Mouse (Mus musculus): ENCODE results near the gene Patz1.

Gene Patz1

DNA sequence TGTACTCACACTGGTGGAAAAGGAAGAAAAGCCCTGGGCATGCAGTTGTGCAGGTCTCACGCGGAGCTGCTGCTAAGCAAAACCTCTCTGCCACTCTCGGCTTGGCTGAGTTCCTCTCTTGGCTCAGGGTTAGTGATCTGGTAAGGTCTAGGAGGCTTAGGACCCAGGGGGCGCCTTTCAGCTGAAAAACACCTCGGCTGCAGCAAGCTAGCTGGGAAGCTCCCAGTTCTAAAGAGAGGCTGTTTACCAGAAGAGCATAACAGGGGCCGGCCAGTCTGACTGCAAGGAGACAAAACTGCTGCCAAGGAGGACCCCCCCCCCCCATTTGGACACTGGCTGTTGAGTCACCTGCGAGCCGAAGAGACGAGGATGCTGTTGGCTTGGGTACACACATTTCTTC lies 41.9 kb downstream of the Patz1 start:
- peak; percentile 49 to 81 for DNase-seq (ENCODE audit: low spot score in 2 of 2)

DNA sequence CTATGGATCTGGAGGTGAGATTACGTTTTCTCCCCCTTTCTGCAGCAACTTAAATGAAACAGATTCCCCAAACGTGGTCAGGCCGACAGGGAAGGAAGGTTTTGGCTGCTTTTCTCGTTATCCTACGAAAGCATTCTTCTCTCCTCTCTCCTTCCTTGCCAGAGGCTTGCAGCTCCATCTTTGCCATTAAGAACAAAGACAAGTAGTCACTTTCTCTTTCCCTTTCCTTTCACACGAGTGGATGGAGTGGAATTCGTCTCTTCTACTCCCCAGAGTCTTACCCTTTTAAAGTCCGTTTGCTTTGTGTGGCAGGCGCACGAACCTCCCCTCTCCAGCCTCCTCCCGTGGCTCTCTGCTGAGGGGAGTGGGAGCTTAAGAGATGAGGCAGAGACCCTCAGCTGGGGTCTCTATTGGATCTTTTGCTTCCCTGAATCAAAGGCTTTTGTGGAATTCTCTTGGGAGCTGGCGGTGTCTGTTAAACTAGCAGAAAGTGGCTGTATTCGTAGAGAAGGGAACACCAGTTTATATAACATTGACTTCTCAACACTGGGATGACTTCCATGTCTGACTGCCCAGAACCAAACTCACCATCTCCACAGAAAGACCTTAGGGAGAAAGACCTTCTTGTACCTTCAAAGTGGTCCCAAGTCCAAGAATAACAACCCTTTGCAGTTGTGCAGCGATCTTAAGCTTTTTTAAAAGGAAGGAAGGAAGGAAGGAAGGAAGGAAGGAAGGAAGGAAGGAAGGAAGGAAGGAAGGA lies 42.5 kb downstream of the Patz1 start:
- no peak for DNase-seq (ENCODE audit: low spot score in 2 of 2)

DNA sequence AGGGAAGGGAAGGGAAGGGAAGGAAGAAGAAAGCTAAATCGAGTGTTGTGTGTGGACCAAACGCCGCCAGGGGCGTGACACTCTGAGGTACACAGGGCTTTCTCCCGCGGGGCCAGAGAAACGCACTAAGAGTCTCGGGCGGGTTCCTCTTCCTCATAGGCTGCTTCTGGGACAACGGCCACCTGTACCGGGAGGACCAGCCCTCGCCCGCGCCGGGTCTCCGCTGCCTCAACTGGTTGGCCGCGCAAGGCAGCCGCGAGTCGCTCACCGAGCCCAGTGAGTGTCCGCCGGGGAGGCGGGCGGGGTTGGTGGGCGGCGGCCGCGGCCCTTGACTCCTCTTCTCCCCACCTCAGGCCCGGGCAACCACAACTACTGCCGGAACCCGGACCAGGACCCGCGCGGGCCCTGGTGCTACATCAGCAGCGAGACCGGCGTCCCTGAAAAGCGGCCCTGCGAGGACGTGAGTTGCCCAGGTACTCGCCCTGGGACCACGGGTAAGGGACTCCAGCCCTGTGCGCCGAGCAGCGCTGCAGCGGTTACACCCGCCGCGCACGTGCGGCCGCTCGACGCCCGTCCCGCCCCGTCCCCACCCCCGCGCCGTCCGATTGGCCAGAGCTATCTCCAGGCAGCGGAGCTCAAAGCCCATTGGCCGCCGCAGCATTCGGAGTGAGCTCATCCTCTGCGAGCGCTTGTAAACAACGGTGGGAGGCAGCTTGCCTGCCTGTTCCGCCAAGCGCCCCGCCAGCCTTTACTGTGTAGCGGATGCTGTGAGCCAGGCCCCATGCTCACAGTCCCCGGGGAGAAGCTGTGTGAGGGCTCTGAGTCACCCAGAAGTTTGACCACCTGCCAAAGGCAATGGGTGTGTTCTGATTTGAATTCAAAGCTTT lies 43.3 kb downstream of the Patz1 start:
- peak; percentile 60 to 90 for DNase-seq (ENCODE audit: low spot score in 2 of 2)

DNA sequence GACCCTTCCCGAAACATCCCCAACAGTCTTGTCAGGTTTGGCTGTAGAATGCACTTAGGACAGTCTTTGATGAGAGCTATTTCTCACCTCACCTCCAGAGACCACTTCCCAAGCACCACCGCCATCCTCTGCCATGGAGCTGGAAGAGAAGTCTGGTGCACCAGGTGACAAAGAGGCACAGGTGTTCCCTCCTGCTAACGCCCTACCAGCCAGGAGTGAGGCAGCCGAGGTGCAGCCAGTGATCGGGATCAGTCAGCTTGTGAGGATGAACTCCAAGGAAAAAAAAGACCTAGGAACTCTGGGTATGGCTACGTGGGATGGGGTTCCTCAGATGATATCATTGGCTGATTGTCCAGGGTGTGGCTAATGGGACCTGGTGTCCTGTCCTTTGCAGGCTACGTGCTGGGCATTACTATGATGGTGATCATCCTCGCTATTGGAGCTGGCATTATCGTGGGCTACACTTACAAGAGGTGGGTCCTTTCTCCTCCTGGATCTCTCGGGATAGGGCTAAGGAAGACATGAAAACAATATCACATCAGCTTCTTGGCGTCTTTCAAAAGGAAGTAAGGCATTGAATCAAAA lies 44.5 kb downstream of the Patz1 start:
- no peak for DNase-seq (ENCODE audit: low spot score in 2 of 2)

DNA sequence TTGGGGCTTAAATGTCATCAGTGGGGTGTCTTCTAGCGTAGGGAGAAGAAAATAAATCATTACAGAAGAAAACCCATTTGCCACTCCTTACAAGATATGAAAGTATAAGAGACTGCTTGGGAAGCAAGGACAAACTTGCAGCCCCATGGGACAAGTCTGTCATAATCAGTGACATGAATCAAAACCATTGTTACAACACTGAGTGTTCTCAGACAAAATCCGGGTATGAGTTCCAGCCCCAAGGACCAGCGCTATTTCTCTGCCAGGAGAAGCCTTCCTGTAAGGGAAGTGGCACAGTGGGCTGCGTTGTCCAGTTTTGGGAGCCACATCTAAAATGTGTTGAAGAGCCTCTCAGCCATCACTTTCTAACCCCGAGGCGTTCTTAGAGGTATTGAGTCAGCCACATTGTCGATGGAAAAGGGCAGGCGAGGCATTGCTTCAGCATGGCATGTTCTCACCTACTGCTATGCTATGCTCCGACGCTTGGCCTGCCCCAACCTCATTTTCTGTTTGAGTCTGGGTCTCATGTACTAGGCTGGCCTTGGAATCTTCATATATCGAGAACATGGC lies 45.6 kb downstream of the Patz1 start:
- DNase-seq (ENCODE audit: low spot score in 2 of 2), result no peak

DNA sequence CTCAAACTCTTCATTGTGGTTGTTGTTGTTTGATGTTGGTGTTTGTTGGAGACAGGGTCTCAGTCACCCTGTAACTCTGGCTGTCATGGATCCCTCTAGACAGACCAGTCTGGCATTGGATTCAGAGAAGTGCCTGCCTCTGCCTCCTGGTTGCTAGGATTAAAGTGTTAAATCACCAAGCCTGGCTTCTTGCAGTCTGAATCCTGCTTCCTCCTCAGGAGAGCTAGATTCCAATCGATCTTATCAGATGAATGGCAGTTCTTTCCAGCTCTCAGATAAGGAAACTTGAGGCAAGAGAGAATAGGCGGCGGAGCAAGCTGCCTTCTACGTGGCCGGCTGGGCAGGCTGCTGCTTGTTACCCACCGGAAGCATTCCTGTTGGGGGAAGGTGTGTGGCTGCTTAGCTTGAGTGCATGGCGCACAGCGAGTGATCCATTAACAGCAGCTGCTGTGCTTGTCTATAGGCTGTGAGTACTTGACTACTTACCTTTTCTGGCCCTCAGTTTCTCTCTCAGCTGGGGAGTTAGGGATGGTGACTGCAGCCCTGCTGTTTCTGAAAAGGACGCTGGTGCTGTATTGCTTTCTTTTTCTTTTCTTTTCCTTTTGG lies 46.1 kb downstream of the Patz1 start:
- DNase-seq (ENCODE audit: low spot score in 2 of 2), result no peak

DNA sequence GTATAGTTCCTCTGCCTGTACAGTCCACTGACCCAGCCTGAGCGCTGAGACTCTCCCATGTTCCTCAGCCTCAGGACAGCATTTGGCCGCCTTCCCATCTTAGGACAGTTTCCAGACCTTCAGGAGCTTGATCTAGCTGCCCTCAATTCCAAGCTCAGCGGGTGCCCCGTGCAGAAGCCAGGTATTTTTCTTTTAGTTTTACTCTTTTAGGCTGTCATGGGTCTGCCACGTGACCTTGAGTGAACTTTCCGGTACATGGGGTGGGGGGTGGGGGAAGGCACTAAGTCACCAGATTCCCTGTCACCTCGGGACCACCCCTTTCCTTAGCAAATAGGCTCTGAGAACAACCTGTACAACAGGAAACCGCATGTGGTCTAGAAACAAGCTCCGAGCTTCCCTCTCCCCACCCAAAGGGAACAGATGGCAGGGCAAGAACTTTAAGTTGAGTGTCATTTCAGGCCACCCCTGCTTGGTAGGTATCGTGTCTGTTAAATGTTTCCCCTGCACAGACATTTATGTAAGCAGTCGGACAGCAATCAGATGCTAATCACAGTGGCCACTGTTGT lies 47.1 kb downstream of the Patz1 start:
- DNase-seq (ENCODE audit: low spot score in 2 of 2), result peak in 1 of 2 experiments; percentile 57

DNA sequence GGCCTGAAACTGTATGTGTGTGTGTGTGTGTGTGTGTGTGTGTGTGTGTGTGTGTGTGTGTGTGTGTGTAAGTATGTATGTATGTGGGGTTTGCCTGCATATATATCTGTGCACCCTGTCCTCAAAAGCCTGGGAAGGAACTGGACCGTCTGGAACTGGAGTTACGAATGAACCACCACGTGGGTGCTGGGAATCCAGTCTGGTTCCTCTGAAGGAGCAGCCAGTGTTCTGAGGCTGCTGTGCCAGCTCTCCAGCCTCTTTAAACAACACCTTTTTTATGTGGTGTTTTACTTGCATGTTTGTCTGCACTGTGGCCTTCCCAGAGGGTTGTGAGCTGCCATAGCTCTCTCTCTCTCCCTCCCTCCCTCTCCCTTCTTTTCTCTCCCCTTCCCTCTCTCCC lies 47.9 kb downstream of the Patz1 start:
- DNase-seq (ENCODE audit: low spot score in 2 of 2), result no peak

DNA sequence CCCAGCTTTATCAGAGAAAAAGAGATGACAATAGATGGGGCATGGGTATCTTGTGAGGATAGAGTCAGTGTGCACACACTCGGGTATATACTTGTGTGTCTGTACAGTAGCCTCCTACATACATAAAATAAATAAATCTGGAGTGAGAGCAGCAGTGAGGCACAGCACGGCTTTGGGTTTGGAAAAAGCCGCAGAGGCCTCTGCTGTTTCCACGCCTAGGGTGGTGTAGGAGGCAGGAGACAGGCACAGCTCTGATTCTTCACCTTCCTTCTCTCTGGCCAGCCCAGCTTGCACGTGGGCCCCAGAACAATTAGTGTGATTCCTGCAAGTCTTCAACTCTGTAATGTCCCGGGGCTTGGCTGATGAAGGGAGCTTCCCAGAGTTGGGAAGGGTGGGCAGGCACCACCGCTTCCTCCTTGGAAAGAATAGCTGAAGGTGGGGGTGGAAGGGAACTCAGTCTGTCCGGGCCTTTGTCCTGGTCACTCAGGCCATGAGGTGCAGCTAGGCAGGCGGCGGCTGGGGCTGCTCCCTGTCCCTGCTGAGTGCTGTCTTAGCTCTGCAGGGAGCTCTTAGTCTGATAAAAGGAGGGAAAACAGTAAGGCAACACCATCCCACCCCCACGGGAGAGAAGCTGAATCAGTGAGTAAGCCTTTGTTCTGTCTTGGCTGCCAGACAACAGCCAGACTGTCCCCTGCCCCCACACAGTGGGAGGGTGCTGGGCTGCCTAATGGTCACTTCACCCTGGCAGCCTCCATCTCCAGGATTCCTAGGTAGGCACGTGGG lies 48.7 kb downstream of the Patz1 start:
- no peak for DNase-seq (ENCODE audit: low spot score in 2 of 2)

DNA sequence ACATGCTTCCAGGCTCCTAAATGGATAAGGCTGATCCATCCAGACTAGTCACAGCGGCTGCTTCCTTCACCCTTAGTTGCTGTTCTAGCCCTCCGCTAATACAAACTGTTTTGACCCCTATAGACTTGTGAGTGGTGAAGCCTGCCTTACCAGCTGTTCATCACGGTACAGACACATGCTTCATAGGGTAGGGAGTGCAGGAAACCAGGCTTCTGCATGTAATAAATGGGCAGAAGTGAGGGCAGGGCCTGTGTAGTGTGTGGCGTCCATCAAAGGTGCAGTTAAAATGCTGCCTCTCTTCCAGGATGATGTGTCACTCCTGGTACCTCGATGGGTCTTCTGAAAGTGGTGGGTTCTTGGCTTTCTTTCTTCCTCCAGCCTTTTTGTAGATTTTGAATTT lies 49.3 kb downstream of the Patz1 start:
- DNase-seq (ENCODE audit: low spot score in 2 of 2), result no peak

DNA sequence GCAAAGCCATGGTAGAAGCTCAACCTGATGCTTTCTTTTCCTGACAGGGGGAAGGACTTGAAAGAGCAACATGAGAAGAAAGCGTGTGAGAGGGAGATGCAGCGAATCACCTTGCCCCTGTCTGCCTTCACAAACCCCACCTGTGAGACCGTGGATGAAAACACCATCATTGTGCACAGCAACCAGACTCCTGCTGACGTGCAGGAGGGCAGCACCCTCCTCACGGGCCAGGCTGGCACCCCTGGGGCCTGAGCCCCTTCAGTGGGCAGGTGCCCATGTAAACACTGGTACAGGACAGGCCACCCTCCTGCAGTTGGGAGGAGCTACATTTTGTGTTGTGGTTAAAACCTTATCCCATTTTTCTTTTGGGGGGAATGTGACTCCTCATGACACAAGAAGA lies 52.8 kb downstream of the Patz1 start:
- no peak for DNase-seq (ENCODE audit: low spot score in 2 of 2)

DNA sequence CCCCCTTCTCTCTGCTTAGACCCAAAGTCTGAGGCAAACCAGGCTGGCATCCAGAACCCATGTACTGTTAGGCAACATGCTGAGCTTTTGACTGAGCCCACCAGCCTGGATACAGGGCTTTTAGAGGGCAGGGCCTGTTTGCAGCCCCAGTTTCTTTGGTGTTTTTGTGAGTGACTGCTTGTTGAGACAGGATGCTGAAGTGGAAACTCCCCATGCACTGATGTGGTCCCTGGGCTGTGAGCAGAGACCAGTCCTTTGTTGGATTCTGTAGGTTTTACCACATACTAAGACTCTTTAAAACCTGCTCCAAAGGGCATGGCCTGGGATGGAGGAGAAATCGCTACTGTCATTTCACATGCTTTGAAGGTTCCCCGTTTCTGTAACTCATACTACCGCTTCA lies 56.2 kb downstream of the Patz1 start:
- DNase-seq (ENCODE audit: low spot score in 2 of 2), result no peak

DNA sequence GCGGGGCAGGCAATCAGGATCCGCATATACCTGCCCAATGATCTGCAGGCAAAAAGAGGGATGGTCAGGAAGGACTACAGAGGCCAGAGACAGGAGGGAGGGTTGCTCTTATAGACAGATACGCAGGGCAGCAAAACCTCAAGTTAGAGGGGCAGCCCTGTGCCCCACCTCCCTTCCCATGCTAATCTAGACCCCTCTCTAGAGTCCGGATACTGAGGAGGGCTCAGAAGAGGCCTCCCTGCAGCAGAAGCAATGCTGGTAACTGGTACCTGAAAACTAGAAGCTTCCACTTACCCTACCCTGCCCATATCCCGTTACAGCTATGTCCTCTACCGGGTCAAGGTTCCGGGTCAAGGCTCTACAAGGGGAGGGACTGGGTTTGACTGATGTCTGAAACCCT lies 57.7 kb downstream of the Patz1 start:
- DNase-seq (ENCODE audit: low spot score in 2 of 2), result no peak

DNA sequence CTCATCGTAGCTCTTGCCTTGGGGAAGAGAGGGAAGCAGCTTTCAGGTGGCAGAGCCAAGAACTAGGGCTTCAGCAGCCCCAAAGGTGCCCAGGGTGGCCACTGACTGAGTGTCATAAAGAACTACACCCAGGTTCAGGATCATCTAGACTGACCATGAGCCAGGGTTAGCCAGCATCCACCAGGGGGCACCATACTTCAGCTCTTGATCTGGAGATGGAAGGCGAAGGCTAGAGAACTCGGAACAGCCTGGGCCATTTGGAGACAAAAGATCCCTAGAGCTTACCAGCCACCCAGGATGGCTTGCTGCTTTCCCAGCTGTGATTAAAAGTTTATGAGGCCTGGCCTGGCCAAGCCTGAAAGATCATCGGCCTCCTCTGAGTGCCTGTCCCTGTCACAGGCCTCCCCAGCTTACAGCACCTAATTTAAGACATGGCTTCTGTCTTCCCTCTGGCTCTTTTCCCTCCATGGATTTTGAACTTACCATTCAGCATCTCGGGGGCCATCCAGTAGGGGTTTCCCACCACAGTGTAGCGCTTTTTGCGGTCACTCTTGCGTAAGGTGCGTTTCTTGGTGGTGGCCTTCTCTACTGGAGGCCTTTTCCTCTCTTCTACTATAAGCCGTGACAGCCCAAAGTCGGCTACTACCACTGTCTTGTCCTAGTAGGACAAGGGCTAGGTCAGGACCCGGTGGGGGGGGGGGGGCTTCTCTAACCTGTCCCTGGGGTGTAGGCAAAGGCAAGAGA lies 58.6 kb downstream of the Patz1 start:
- peak; percentile 70 to 90 for DNase-seq (ENCODE audit: low spot score in 2 of 2)

DNA sequence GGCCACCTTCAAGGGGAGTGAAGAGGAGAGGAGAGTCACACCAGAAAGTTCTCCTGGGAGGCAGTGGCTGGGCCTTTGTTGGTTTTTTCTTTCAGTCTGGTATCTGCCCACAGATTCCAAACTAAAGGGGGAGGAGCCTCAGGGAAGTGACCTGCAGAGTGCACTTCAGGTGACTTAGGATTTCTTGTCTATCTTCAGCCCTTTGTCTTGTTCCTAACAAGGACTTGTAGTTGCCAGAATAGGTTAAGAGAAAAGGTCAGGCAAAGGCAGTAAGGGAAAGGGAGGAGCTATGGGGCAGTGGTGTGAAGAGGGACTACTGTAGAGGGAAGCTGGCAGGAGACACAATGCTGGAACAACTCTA lies 59.1 kb downstream of the Patz1 start:
- DNase-seq (ENCODE audit: low spot score in 2 of 2), result no peak

DNA sequence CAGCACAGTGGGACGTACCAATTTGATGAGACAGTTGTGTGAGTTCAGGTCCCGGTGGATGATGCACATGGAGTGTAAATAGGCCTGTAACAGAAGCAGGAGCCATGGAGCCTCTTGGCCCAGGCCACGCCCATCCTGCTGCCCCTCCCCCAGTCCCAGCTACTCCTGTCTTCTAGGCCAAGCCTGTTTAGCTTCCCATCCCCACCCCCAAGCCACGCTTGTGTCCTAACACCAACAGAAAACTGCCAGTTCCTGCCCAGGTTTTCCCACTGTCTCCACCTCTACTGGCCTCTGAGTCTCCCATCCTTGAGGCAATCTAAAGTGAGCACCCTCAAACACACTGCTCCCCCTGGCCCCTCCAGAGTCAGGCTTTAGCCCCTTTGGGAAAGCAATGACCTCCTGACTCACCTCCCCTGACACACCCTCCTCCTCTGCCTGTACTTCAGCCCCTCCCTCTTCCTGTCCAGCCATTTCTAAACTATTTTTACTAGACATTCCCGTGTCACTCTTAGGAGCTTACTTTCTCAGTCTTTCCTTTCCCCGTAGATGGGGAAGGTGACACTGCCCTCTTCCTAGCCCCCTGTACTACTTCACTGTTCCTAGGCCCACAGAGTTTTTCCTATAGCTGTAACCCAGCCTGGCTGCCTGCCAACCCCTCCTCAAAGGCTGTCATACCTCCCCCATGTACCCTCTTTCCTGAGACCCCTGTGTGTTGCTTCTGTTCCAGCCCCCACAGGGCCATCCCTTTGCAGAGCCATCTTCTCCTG lies 60.1 kb downstream of the Patz1 start:
- peak in 1 of 2 experiments; percentile 45 for DNase-seq (ENCODE audit: low spot score in 2 of 2)

DNA sequence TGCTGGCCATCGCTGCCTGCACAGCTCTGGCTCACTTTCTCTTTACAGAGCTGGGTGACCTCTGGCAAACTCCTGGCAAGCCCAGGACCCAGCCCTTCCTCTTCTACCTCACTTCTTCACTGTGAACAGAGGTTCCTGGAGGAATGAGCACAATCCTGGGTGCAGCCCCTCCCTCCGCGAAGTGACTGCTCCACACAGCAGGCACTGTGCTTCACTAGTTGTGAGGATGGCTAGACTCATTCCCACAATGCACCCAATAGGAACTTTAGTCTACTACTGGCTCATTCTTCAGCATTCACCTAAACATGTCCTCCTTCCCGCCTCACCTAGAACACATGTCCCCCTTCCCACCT lies 60.6 kb downstream of the Patz1 start:
- no peak for DNase-seq (ENCODE audit: low spot score in 2 of 2)

DNA sequence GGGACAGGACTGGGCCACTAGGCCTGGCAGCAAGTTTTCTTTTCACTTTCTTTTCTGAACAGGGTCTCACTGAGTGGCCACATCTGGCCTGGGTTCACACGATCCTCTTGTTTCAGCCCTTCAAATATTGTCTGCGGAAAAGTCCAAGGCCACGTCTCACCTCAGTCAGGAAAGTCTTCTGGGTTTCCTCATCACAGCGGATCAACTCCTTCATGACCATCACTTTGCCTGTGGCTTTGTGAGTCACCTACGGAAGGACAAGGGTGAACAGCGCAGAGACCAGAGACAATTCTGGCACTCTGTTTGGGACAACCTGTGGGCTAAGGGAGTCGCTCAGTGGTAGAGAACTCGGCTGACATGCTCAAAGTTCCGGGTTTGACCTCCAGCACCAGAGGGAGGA lies 63.5 kb downstream of the Patz1 start:
- DNase-seq (ENCODE audit: low spot score in 2 of 2), result no peak

DNA sequence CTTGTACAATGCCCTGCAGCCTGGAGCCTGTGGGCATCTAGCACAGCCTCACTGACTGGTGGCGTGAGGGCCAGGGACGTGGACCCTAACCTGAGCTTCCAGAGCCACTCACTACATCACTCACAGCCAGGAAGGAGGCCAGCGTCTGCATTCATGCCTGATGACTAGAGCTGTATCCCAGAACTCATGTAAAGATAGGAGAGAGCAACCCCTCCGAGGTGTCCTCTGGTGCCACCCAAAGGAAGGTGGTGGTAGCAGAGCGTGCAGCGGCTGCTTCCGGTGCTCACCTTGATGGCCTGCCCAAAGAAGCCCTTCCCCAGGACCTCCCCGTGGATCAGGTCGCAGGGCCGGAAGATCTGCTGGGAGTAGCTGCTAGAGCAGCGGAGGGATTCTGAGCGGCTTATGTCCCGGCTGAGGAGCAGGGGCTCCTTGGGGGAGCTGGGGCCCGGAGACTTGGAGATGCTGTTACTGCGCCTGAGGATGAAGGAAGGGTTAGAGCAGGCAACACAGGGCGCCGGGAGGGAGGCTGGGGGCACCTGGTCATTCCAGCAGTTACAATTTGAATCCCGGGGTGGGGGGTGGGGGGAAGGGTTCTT lies 64.4 kb downstream of the Patz1 start:
- DNase-seq (ENCODE audit: low spot score in 2 of 2), result no peak

Measured in spleen, postnatal 10 days (tissue).